Mouse (Mus musculus): ENCODE results near the gene Tmem82. TPM values are rescaled to one million over a fixed set of nuclear protein-coding genes. Genes with fewer than 3 reads are reported as not detected.
A peak's percentile ranks its signal among the peaks of the same experiment; 100 is the strongest.

The Tmem82 gene
- polyA plus RNA-seq, 1 experiment from 2014 or later, result 0.32 TPM

GRCm38 (mm10) chr4:141647187-141647586 lies 28.8 kb upstream of the Tmem82 start:
- H3K9me3 ChIP-seq (ENCODE audit: control insufficient read depth, low read depth, low read length), result no peaks in the 10 kb centered on the region
- H3K9ac ChIP-seq (replicated peaks; ENCODE audit: low read depth, low read length), result no peak overlapping the region
- H3K27ac ChIP-seq (ENCODE audit: low read length), result no peak overlapping the region
- peaks cover 14% of the 10 kb centered on the region for H3K36me3 ChIP-seq (ENCODE audit: control insufficient read depth, insufficient read depth, low read length)
- WGBS, result 95% methylated on average over 3 of the region's 3 CpGs
- peaks cover 12% of the 10 kb centered on the region; the same call in 1 of the 2 replicates for H3K4me1 ChIP-seq (ENCODE audit: control insufficient read depth, insufficient read depth, low read length)
- H3K4me3 ChIP-seq (ENCODE audit: low read depth, low read length), result no peak overlapping the region
- no peak for ATAC-seq (ENCODE audit: insufficient number of reproducible peaks, insufficient read depth, low FRiP score, low read depth)
- no peaks in the 10 kb centered on the region for H3K27me3 ChIP-seq (ENCODE audit: control insufficient read depth, insufficient read depth, low read length)
- no peak overlapping the region for H3K4me2 ChIP-seq (replicated peaks; ENCODE audit: low read depth, low read length)

GRCm38 (mm10) chr4:141645988-141646387 lies 27.6 kb upstream of the Tmem82 start:
- H3K27me3 ChIP-seq (ENCODE audit: control insufficient read depth, insufficient read depth, low read length), result no peaks in the 10 kb centered on the region
- peaks cover 12% of the 10 kb centered on the region; the same call in 1 of the 2 replicates for H3K4me1 ChIP-seq (ENCODE audit: control insufficient read depth, insufficient read depth, low read length)
- no peaks in the 10 kb centered on the region for H3K9me3 ChIP-seq (ENCODE audit: control insufficient read depth, low read depth, low read length)
- H3K4me2 ChIP-seq (replicated peaks; ENCODE audit: low read depth, low read length), result no peak overlapping the region
- ATAC-seq (ENCODE audit: insufficient number of reproducible peaks, insufficient read depth, low FRiP score, low read depth), result no peak
- no peak overlapping the region for H3K4me3 ChIP-seq (ENCODE audit: low read depth, low read length)
- no peak overlapping the region for H3K9ac ChIP-seq (replicated peaks; ENCODE audit: low read depth, low read length)
- H3K27ac ChIP-seq (ENCODE audit: low read length), result no peak overlapping the region
- WGBS, result 91% methylated on average over 8 of the region's 8 CpGs
- H3K36me3 ChIP-seq (ENCODE audit: control insufficient read depth, insufficient read depth, low read length), result peaks cover 19% of the 10 kb centered on the region

- H3K4me2 ChIP-seq (replicated peaks; ENCODE audit: low read depth, low read length), result no peak overlapping the region
- H3K36me3 ChIP-seq (ENCODE audit: control insufficient read depth, insufficient read depth, low read length), result peaks cover 24% of the 10 kb centered on the region
- H3K27ac ChIP-seq (ENCODE audit: low read length), result peak overlapping the region; percentile 69; the same call in 1 of the 2 replicates
- ATAC-seq (ENCODE audit: insufficient number of reproducible peaks, insufficient read depth, low FRiP score, low read depth), result peak; percentile 16; the same call in 1 of the 2 replicates
- H3K27me3 ChIP-seq (ENCODE audit: control insufficient read depth, insufficient read depth, low read length), result no peaks in the 10 kb centered on the region
- H3K9ac ChIP-seq (replicated peaks; ENCODE audit: low read depth, low read length), result no peak overlapping the region
- H3K4me3 ChIP-seq (ENCODE audit: low read depth, low read length), result no peak overlapping the region
- WGBS, result 61% methylated on average over 7 of the region's 7 CpGs
- no peaks in the 10 kb centered on the region for H3K9me3 ChIP-seq (ENCODE audit: control insufficient read depth, low read depth, low read length)
- H3K4me1 ChIP-seq (ENCODE audit: control insufficient read depth, insufficient read depth, low read length), result peaks cover 12% of the 10 kb centered on the region; the same call in 1 of the 2 replicates
Measured at GRCm38 (mm10) chr4:141643118-141643855, 24.9 kb upstream of the Tmem82 start.

- Histone ChIP-seq H3K4me1 (ENCODE audit: control insufficient read depth, insufficient read depth, low read length) (peaks cover 12% of the 10 kb centered on the region; the same call in 1 of the 2 replicates), H3K9me3 (ENCODE audit: control insufficient read depth, low read depth, low read length) (no peaks in the 10 kb centered on the region), H3K27ac (ENCODE audit: low read length) (no peak overlapping the region), H3K4me2 (replicated peaks; ENCODE audit: low read depth, low read length) (no peak overlapping the region), H3K9ac (replicated peaks; ENCODE audit: low read depth, low read length) (no peak overlapping the region), H3K4me3 (ENCODE audit: low read depth, low read length) (no peak overlapping the region), H3K27me3 (ENCODE audit: control insufficient read depth, insufficient read depth, low read length) (no peaks in the 10 kb centered on the region), H3K36me3 (ENCODE audit: control insufficient read depth, insufficient read depth, low read length) (peaks cover 31% of the 10 kb centered on the region)
- no peak for ATAC-seq (ENCODE audit: insufficient number of reproducible peaks, insufficient read depth, low FRiP score, low read depth)
- WGBS, result 88% methylated on average over 25 of the region's 25 CpGs
Measured at GRCm38 (mm10) chr4:141641961-141642811, 23.8 kb upstream of the Tmem82 start.

GRCm38 (mm10) chr4:141641353-141641771 lies 22.9 kb upstream of the Tmem82 start:
- H3K4me3 ChIP-seq (ENCODE audit: low read depth, low read length), result no peak overlapping the region
- 87% methylated on average over 7 of the region's 7 CpGs for WGBS
- no peak overlapping the region for H3K9ac ChIP-seq (replicated peaks; ENCODE audit: low read depth, low read length)
- H3K4me1 ChIP-seq (ENCODE audit: control insufficient read depth, insufficient read depth, low read length), result peaks cover 12% of the 10 kb centered on the region; the same call in 1 of the 2 replicates
- H3K27ac ChIP-seq (ENCODE audit: low read length), result no peak overlapping the region
- peaks cover 39% of the 10 kb centered on the region for H3K36me3 ChIP-seq (ENCODE audit: control insufficient read depth, insufficient read depth, low read length)
- H3K4me2 ChIP-seq (replicated peaks; ENCODE audit: low read depth, low read length), result no peak overlapping the region
- ATAC-seq (ENCODE audit: insufficient number of reproducible peaks, insufficient read depth, low FRiP score, low read depth), result no peak
- no peaks in the 10 kb centered on the region for H3K9me3 ChIP-seq (ENCODE audit: control insufficient read depth, low read depth, low read length)
- H3K27me3 ChIP-seq (ENCODE audit: control insufficient read depth, insufficient read depth, low read length), result no peaks in the 10 kb centered on the region

- ATAC-seq (ENCODE audit: insufficient number of reproducible peaks, insufficient read depth, low FRiP score, low read depth), result no peak
- H3K9ac ChIP-seq (replicated peaks; ENCODE audit: low read depth, low read length), result no peak overlapping the region
- peaks cover 44% of the 10 kb centered on the region for H3K36me3 ChIP-seq (ENCODE audit: control insufficient read depth, insufficient read depth, low read length)
- no peak overlapping the region for H3K4me3 ChIP-seq (ENCODE audit: low read depth, low read length)
- H3K27ac ChIP-seq (ENCODE audit: low read length), result no peak overlapping the region
- 80% methylated on average over 11 of the region's 11 CpGs for WGBS
- no peak overlapping the region for H3K4me2 ChIP-seq (replicated peaks; ENCODE audit: low read depth, low read length)
- no peaks in the 10 kb centered on the region for H3K9me3 ChIP-seq (ENCODE audit: control insufficient read depth, low read depth, low read length)
- H3K27me3 ChIP-seq (ENCODE audit: control insufficient read depth, insufficient read depth, low read length), result no peaks in the 10 kb centered on the region
- peaks cover 12% of the 10 kb centered on the region; the same call in 1 of the 2 replicates for H3K4me1 ChIP-seq (ENCODE audit: control insufficient read depth, insufficient read depth, low read length)
Measured at GRCm38 (mm10) chr4:141639474-141639873, 21.0 kb upstream of the Tmem82 start.

GRCm38 (mm10) chr4:141636693-141637092 lies 18.3 kb upstream of the Tmem82 start:
- H3K9ac ChIP-seq (replicated peaks; ENCODE audit: low read depth, low read length), result no peak overlapping the region
- no peak overlapping the region for H3K4me3 ChIP-seq (ENCODE audit: low read depth, low read length)
- H3K27me3 ChIP-seq (ENCODE audit: control insufficient read depth, insufficient read depth, low read length), result no peaks in the 10 kb centered on the region
- no peak overlapping the region for H3K4me2 ChIP-seq (replicated peaks; ENCODE audit: low read depth, low read length)
- no peaks in the 10 kb centered on the region for H3K9me3 ChIP-seq (ENCODE audit: control insufficient read depth, low read depth, low read length)
- peaks cover 55% of the 10 kb centered on the region for H3K36me3 ChIP-seq (ENCODE audit: control insufficient read depth, insufficient read depth, low read length)
- H3K4me1 ChIP-seq (ENCODE audit: control insufficient read depth, insufficient read depth, low read length), result no peaks in the 10 kb centered on the region
- ATAC-seq (ENCODE audit: insufficient number of reproducible peaks, insufficient read depth, low FRiP score, low read depth), result no peak
- 96% methylated on average over 5 of the region's 5 CpGs for WGBS
- H3K27ac ChIP-seq (ENCODE audit: low read length), result no peak overlapping the region

GRCm38 (mm10) chr4:141635991-141636390 lies 17.6 kb upstream of the Tmem82 start:
- Histone ChIP-seq H3K9me3 (ENCODE audit: control insufficient read depth, low read depth, low read length) (no peaks in the 10 kb centered on the region), H3K27me3 (ENCODE audit: control insufficient read depth, insufficient read depth, low read length) (no peaks in the 10 kb centered on the region), H3K4me3 (ENCODE audit: low read depth, low read length) (no peak overlapping the region), H3K4me2 (replicated peaks; ENCODE audit: low read depth, low read length) (no peak overlapping the region), H3K36me3 (ENCODE audit: control insufficient read depth, insufficient read depth, low read length) (peaks cover 55% of the 10 kb centered on the region; the same call in 1 of the 2 replicates), H3K9ac (replicated peaks; ENCODE audit: low read depth, low read length) (no peak overlapping the region), H3K27ac (ENCODE audit: low read length) (no peak overlapping the region), H3K4me1 (ENCODE audit: control insufficient read depth, insufficient read depth, low read length) (no peaks in the 10 kb centered on the region)
- WGBS, result 82% methylated on average over 9 of the region's 9 CpGs
- no peak for ATAC-seq (ENCODE audit: insufficient number of reproducible peaks, insufficient read depth, low FRiP score, low read depth)
